Mouse (Mus musculus) right cerebral cortex, postnatal 14 days (tissue): ENCODE measurements at regions not wholly inside any gene's neighbourhood (a gene's known extent, or its start where the extent isn't known, plus 50 kb on each side); places are given as distances from the start of the nearest gene placed in this dataset.

Source experiments
- DNase-seq: peaks from one replicate; pipeline ENCODE4 v3.0.0; 2022

GRCm38 (mm10) chr5:112032036-112032435 lies 220.3 kb downstream of the Cryba4 start:
- no peak for DNase-seq

GRCm38 (mm10) chr5:112035426-112035825 lies 216.9 kb downstream of the Cryba4 start:
- DNase-seq = no peak

- DNase-seq = no peak
These were observed 215.2 kb downstream of the Cryba4 start for GRCm38 (mm10) chr5:112037080-112037479.

GRCm38 (mm10) chr5:112039645-112040372 lies 212.5 kb downstream of the Cryba4 start:
- no peak for DNase-seq

- DNase-seq = no peak
These were observed 211.6 kb downstream of the Cryba4 start for GRCm38 (mm10) chr5:112040678-112041077.

GRCm38 (mm10) chr5:112041285-112041684 lies 211.0 kb downstream of the Cryba4 start:
- peak; percentile 53 for DNase-seq

- no peak for DNase-seq
These were observed 210.1 kb downstream of the Cryba4 start for GRCm38 (mm10) chr5:112042236-112042635.

- no peak for DNase-seq
These were observed 202.1 kb downstream of the Cryba4 start for GRCm38 (mm10) chr5:112050046-112050782.

- DNase-seq = peak; percentile 77
These were observed 201.4 kb downstream of the Cryba4 start for GRCm38 (mm10) chr5:112050906-112051305.

GRCm38 (mm10) chr5:112051786-112052185 lies 200.5 kb downstream of the Cryba4 start:
- no peak for DNase-seq

GRCm38 (mm10) chr5:112053600-112054155 lies 198.6 kb downstream of the Cryba4 start:
- no peak for DNase-seq

- DNase-seq = no peak
These were observed 197.3 kb downstream of the Cryba4 start for GRCm38 (mm10) chr5:112055018-112055417.

GRCm38 (mm10) chr5:112069917-112070316 lies 182.4 kb downstream of the Cryba4 start:
- DNase-seq = no peak

- no peak for DNase-seq
These were observed 179.9 kb downstream of the Cryba4 start for GRCm38 (mm10) chr5:112072456-112072855.

GRCm38 (mm10) chr5:112077097-112077496 lies 175.2 kb downstream of the Cryba4 start:
- no peak for DNase-seq

- peak; percentile 74 for DNase-seq
These were observed 174.3 kb downstream of the Cryba4 start for GRCm38 (mm10) chr5:112077840-112078600.

GRCm38 (mm10) chr5:112081006-112081405 lies 171.3 kb downstream of the Cryba4 start:
- peak; percentile 23 for DNase-seq

GRCm38 (mm10) chr5:112091867-112092535 lies 160.3 kb downstream of the Cryba4 start:
- peak; percentile 47 for DNase-seq

- DNase-seq = peak; percentile 67
These were observed 158.3 kb downstream of the Cryba4 start for GRCm38 (mm10) chr5:112093905-112094571.

GRCm38 (mm10) chr5:112098469-112099085 lies 153.7 kb downstream of the Cryba4 start:
- no peak for DNase-seq
